Mouse (Mus musculus) liver, adult 2 months (tissue): ENCODE data around the gene Lima1. TPM values are rescaled to one million over a fixed set of nuclear protein-coding genes. Genes with fewer than 3 reads are reported as not detected.

Experiments used
- DNase-seq: peaks from one replicate; pipeline ENCODE4 v3.0.0-alpha.2; 2011; ENCODE audit warnings: low read depth, low spot score; ENCODE audit errors: extremely low read depth
- H3K27ac ChIP-seq: fragments of 200-500 bp; replicated peaks from 2 replicates; pipeline ENCODE4 v1.5.1; 2012; ENCODE audit warnings: low read depth, mild to moderate bottlenecking, control low read depth, inconsistent platforms, low read length; ENCODE audit not compliant: insufficient read depth
- H3K27me3 ChIP-seq: fragments of 200-500 bp; 2 replicates; pipeline ENCODE4 v1.6.1; 2012; ENCODE audit warnings: mild to moderate bottlenecking, moderate library complexity, low read length, inconsistent platforms; ENCODE audit not compliant: control insufficient read depth, insufficient read depth
- H3K36me3 ChIP-seq: fragments of 200-500 bp; 2 replicates; pipeline ENCODE4 v1.6.1; 2012; ENCODE audit warnings: low read length, inconsistent platforms; ENCODE audit not compliant: control insufficient read depth, insufficient read depth
- H3K4me1 ChIP-seq: fragments of 200-500 bp; 2 replicates; pipeline ENCODE4 v1.6.1; 2011; ENCODE audit warnings: low read length; ENCODE audit not compliant: control insufficient read depth, insufficient read depth
- H3K4me3 ChIP-seq: fragments of 200-500 bp; 2 replicates; pipeline ENCODE4 v1.5.1; 2011; ENCODE audit warnings: low read depth, mild to moderate bottlenecking, control low read depth, low read length, moderate library complexity; ENCODE audit not compliant: insufficient read depth
- H3K79me2 ChIP-seq: fragments of 200-500 bp; 2 replicates; pipeline ENCODE4 v1.6.1; 2012; ENCODE audit warnings: inconsistent platforms, mild to moderate bottlenecking, low read length, moderate library complexity; ENCODE audit not compliant: control insufficient read depth, insufficient read depth
- H3K9ac ChIP-seq: fragments of 200-500 bp; 2 replicates; pipeline ENCODE4 v1.6.1; 2012; ENCODE audit warnings: low read depth, mild to moderate bottlenecking, control low read depth, inconsistent platforms, low read length
- CTCF ChIP-seq: fragments of 200-500 bp; IDR thresholded peaks from 2 replicates; pipeline ENCODE4 v1.5.1; 2011; ENCODE audit warnings: low read depth, low read length, control low read depth
- POLR2A ChIP-seq: fragments of 200-500 bp; IDR thresholded peaks from 2 replicates; pipeline ENCODE4 v1.6.1; 2011; ENCODE audit warnings: low read length, control low read depth; ENCODE audit not compliant: insufficient read depth; ENCODE audit errors: extremely low read depth
- WGBS: fragments of 180-500 bp; shearing (Covaris S2); methylation state at CpG from one replicate; pipeline ENCODE4 v1.1.7; 2018; 5-methylcytosine and 5-hydroxymethylcytosine counted together
- polyA plus RNA-seq: library from polyadenylated mRNA; depleted of rRNA; stranded (reverse); fragments of >200 nt; gene quantifications from 2 replicates; pipeline ENCODE4 v1.2.3, GENCODE M21; 2012
- total RNA-seq: library from RNA; depleted of rRNA; stranded (reverse); fragments of >200 nt; gene quantifications from 2 replicates; pipeline ENCODE4 v1.2.3, GENCODE M21; 2014

The Lima1 gene
- total and polyA plus RNA-seq, 2 experiments: 11.2 to 28.9 TPM

GRCm38 (mm10) chr15:99833648-99834454 is 41.4 kb downstream of the Lima1 start:
- TF ChIP-seq POLR2A (no peak), CTCF (peak; percentile 36; the same call in 1 of the 2 replicates)
- Histone ChIP-seq H3K79me2 (peaks cover 10% of the 10 kb centered on the region; the same call in 1 of the 2 replicates), H3K27me3 (no peaks in the 10 kb centered on the region), H3K4me3 (no peak overlapping the region), H3K36me3 (no peaks in the 10 kb centered on the region), H3K9ac (no peak overlapping the region), H3K27ac (peak overlapping the region; percentile 93), H3K4me1 (peaks cover 20% of the 10 kb centered on the region)
- WGBS: 43% methylated on average over 5 of the region's 5 CpGs
- peak; percentile 82 for DNase-seq

- peaks cover 13% of the 10 kb centered on the region for H3K4me1 ChIP-seq
- peaks cover 3% of the 10 kb centered on the region; the same call in 1 of the 2 replicates for H3K36me3 ChIP-seq
- peaks cover 15% of the 10 kb centered on the region; the same call in 1 of the 2 replicates for H3K79me2 ChIP-seq
- TF ChIP-seq POLR2A (no peak), CTCF (no peak)
- WGBS: 69% methylated on average over 5 of the region's 5 CpGs
- H3K27ac ChIP-seq: no peak overlapping the region
- H3K27me3 ChIP-seq: no peaks in the 10 kb centered on the region
- no peak overlapping the region for H3K4me3 ChIP-seq
- no peak for DNase-seq
- H3K9ac ChIP-seq: no peak overlapping the region
Measured at GRCm38 (mm10) chr15:99831535-99831934, 43.7 kb downstream of the Lima1 start.

- WGBS: 47% methylated on average over 2 of the region's 2 CpGs
- H3K9ac ChIP-seq: no peak overlapping the region
- DNase-seq: no peak
- peaks cover 15% of the 10 kb centered on the region; the same call in 1 of the 2 replicates for H3K79me2 ChIP-seq
- TF ChIP-seq CTCF (no peak), POLR2A (no peak)
- H3K4me3 ChIP-seq: no peak overlapping the region
- H3K27ac ChIP-seq: no peak overlapping the region
- no peaks in the 10 kb centered on the region for H3K27me3 ChIP-seq
- 0 out of 2 replicates have a peak, but pooled peaks cover 2% of the 10 kb centered on the region for H3K4me1 ChIP-seq
- peaks cover 6% of the 10 kb centered on the region; the same call in 1 of the 2 replicates for H3K36me3 ChIP-seq
Measured at GRCm38 (mm10) chr15:99828061-99828460, 47.2 kb downstream of the Lima1 start.

DNA sequence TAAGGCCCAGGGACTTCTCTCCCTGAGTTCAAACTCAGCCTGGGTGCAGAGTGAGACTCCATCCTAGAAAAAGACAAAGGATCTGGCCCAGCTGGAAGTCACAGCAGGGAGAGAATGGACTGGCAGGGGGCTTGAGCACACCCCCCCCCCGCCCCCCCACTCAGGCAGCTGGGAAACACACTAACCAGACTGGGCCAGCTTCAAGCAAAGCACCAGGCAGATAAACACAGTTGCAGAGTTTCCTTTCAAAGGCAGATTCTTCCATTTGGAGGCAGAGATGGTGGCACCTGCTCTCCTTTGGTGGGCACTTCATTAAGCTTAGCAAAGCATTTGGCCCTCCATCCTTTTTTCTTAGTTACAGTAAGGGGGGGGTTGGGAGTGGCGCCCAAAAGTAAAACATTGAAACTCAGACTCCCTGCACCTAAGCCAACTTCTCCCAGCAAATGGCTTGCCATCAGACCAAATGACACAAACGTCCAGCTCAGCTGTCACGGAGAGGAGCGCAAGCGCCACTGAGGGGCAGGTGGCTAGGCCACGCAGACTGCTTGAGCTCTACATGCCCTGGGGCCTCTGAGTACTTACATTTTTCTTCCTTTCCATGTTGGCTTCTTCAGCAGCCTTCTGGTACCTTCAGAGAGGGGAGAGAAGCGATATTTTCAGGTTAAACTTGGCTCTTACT is 48.9 kb downstream of the Lima1 start:
- TF ChIP-seq POLR2A: no peak
- no peak for TF ChIP-seq CTCF
- Histone ChIP-seq H3K4me3 (no peak overlapping the region), H3K4me1 (no peaks in the 10 kb centered on the region), H3K36me3 (peaks cover 6% of the 10 kb centered on the region; the same call in 1 of the 2 replicates), H3K27ac (no peak overlapping the region), H3K79me2 (peaks cover 8% of the 10 kb centered on the region; the same call in 1 of the 2 replicates), H3K9ac (no peak overlapping the region), H3K27me3 (no peaks in the 10 kb centered on the region)
- WGBS: 94% methylated on average over 8 of the region's 8 CpGs
- DNase-seq: no peak

- Histone ChIP-seq H3K36me3 (peaks cover 6% of the 10 kb centered on the region; the same call in 1 of the 2 replicates), H3K9ac (no peak overlapping the region), H3K27me3 (no peaks in the 10 kb centered on the region), H3K27ac (no peak overlapping the region), H3K4me3 (no peak overlapping the region), H3K4me1 (no peaks in the 10 kb centered on the region), H3K79me2 (peaks cover 8% of the 10 kb centered on the region; the same call in 1 of the 2 replicates)
- WGBS: 96% methylated on average over 3 of the region's 3 CpGs
- DNase-seq: no peak
- TF ChIP-seq CTCF: no peak
- no peak for TF ChIP-seq POLR2A
Measured at GRCm38 (mm10) chr15:99825211-99825610, 50.0 kb downstream of the Lima1 start.
